23 mouse cellular contexts compared by ENCODE assay signal in genomic region chr19:42562981-42563380, GRCm38 (mm10). TPM values are rescaled to one million over a fixed set of nuclear protein-coding genes. Genes with fewer than 3 reads are reported as not detected.
DNase-seq lines count a peak whose midpoint lies in the region; TF ChIP-seq lines count a peak whose summit lies in the region.
"Had no signal": no experiment of that assay in that cellular context is flagged by ENCODE, and none has a peak within 500 bp of the region (broad histone marks: within the 10 kb centered on the region; RNA-seq: fewer than 3 reads in every experiment).

No protein-coding gene starts in this region.

- TF ChIP-seq POLR2A in liver, adult 2 months (IDR thresholded peaks at IDR 0.05; ENCODE audit: extremely low read depth, insufficient read depth, low read length): no peak
- no peak for TF ChIP-seq POLR2A in testis, adult 2 months (IDR thresholded peaks at IDR 0.05; ENCODE audit: control insufficient read depth, low read depth, low read length)

- WGBS in liver, adult 2 months: 24% methylated on average over 3 of the region's 3 CpGs

- peak overlapping the region; percentile 41 for H3K27ac ChIP-seq in liver, adult 2 months (replicated peaks; ENCODE audit: insufficient read depth, low read depth, low read length)
- no peak overlapping the region for H3K27ac ChIP-seq in testis, adult 2 months (ENCODE audit: control insufficient read depth, insufficient read depth, low read depth, low read length)
- peak overlapping the region; percentile 8; the same call in 1 of the 2 replicates for H3K27ac ChIP-seq in brown adipose tissue, adult 24 weeks (replicated peaks; ENCODE audit: low read depth, low read length)
- H3K27ac ChIP-seq: embryonic facial prominence, embryonic 13.5 days; embryonic facial prominence, embryonic 15.5 days; forebrain, embryonic 10.5 days; forebrain, embryonic 12.5 days had no signal

- DNase-seq in liver, adult 2 months (ENCODE audit: extremely low read depth, low read depth, low spot score): peak; percentile 85
- DNase-seq in liver: no peak
- DNase-seq in testis, postnatal 10 days (ENCODE audit: low spot score): no peak
- no peak for DNase-seq in right cerebral cortex, postnatal 25 days
- DNase-seq in thymus, postnatal 0 days (ENCODE audit: low spot score): no peak
- DNase-seq: adrenal gland, adult 2 months; adrenal gland, postnatal 10 days; adrenal gland, postnatal 25 days; cerebellum, adult 11 months; cerebellum, adult 18-20 months; cerebellum, adult 8-10 months; cerebellum, adult 9-11 months; cerebellum, postnatal 14 days; cerebellum, postnatal 36 days; embryo, embryonic 11 days had no signal

- H3K4me3 ChIP-seq in liver, adult 2 months (ENCODE audit: insufficient read depth, low read depth, low read length): no peak overlapping the region
- peak overlapping the region; percentile 77; the same call in 1 of the 2 replicates for H3K4me3 ChIP-seq in testis, adult 2 months (ENCODE audit: control insufficient read depth, low read depth, low read length)
- no peak overlapping the region for H3K4me3 ChIP-seq in brown adipose tissue, adult 24 weeks (ENCODE audit: insufficient read depth, low read depth, low read length)
- H3K4me3 ChIP-seq: embryonic facial prominence, embryonic 13.5 days; embryonic facial prominence, embryonic 15.5 days; erythroblast, embryonic 14.5 days; forebrain, embryonic 10.5 days; forebrain, embryonic 12.5 days had no signal

- H3K9ac ChIP-seq in liver, adult 2 months (ENCODE audit: low read depth, low read length): no peak overlapping the region
- H3K9ac ChIP-seq: embryonic facial prominence, embryonic 13.5 days; embryonic facial prominence, embryonic 15.5 days; forebrain, embryonic 12.5 days had no signal

- peaks cover 19% of the 10 kb centered on the region for H3K4me1 ChIP-seq in liver, adult 2 months (ENCODE audit: control insufficient read depth, insufficient read depth, low read length)
- H3K4me1 ChIP-seq in testis, adult 2 months (ENCODE audit: control insufficient read depth, insufficient read depth, low read length): no peaks in the 10 kb centered on the region
- peaks cover 13% of the 10 kb centered on the region; the same call in 1 of the 2 replicates for H3K4me1 ChIP-seq in brown adipose tissue, adult 24 weeks (ENCODE audit: control insufficient read depth, insufficient read depth, insufficient read length, low read length)
- H3K4me1 ChIP-seq: embryonic facial prominence, embryonic 13.5 days; embryonic facial prominence, embryonic 15.5 days; forebrain, embryonic 10.5 days; forebrain, embryonic 12.5 days had no signal

- TF ChIP-seq CTCF in liver, adult 2 months (IDR thresholded peaks at IDR 0.05; ENCODE audit: low read depth, low read length): no peak
- no peak for TF ChIP-seq CTCF in testis, adult 2 months (IDR thresholded peaks at IDR 0.05; ENCODE audit: control insufficient read depth, insufficient read depth, insufficient replicate concordance, low read depth, low read length)

- no peaks in the 10 kb centered on the region for H3K27me3 ChIP-seq in liver, adult 2 months (ENCODE audit: control insufficient read depth, insufficient read depth, low read length)
- no peaks in the 10 kb centered on the region for H3K27me3 ChIP-seq in testis, adult 2 months (ENCODE audit: control insufficient read depth, insufficient read depth, low read length)
- H3K27me3 ChIP-seq: embryonic facial prominence, embryonic 13.5 days; embryonic facial prominence, embryonic 15.5 days; forebrain, embryonic 12.5 days had no signal

- H3K36me3 ChIP-seq in liver, adult 2 months (ENCODE audit: control insufficient read depth, insufficient read depth, low read length): no peaks in the 10 kb centered on the region; the same call in 1 of the 2 replicates
- H3K36me3 ChIP-seq in testis, adult 2 months (ENCODE audit: control insufficient read depth, insufficient read depth, low read length): peaks cover 2% of the 10 kb centered on the region; the same call in 1 of the 2 replicates

- H3K79me2 ChIP-seq in liver, adult 2 months (ENCODE audit: control insufficient read depth, insufficient read depth, low read length): peaks cover 17% of the 10 kb centered on the region

RNA-seq across cellular contexts. Expression of gene R3hcc1l, which starts 44.4 kb away (rescaled TPM):
- 11.9 and 14.7 TPM in 2 replicates for total RNA-seq in liver, adult 2 months (2014; rRNA removed)
- polyA plus RNA-seq in liver, adult 2 months (2012; rRNA removed): 2.4 TPM in 2 replicates
- 5.6 and 7.0 TPM in 2 replicates for polyA plus RNA-seq in testis, adult 2 months (2012; rRNA removed)
- polyA plus RNA-seq in brown adipose tissue, adult 24 weeks (2012; ENCODE audit: insufficient read depth, insufficient read length, missing spikeins): 8.4 and 10.4 TPM in 2 replicates
- polyA plus RNA-seq in thymus, postnatal 0 days (2015; fragmentation: Nextera tagmentation; extraction: Ambion mirVana): 24.5 and 26.9 TPM in 2 replicates

RNA-seq across cellular contexts. Expression of gene Loxl4, which starts 49.6 kb away (rescaled TPM):
- 0.74 and 1.1 TPM in 2 replicates for total RNA-seq in liver, adult 2 months (2014; rRNA removed)
- 2.3 and 4.3 TPM in 2 replicates for polyA plus RNA-seq in liver, adult 2 months (2012; rRNA removed)
- 0.25 and 0.47 TPM in 2 replicates for polyA plus RNA-seq in testis, adult 2 months (2012; rRNA removed)
- polyA plus RNA-seq in brown adipose tissue, adult 24 weeks (2012; ENCODE audit: insufficient read depth, insufficient read length, missing spikeins): 0.28 TPM in 1 of 2 replicates, not detected in the other
- 0.43 and 0.68 TPM in 2 replicates for polyA plus RNA-seq in thymus, postnatal 0 days (2015; fragmentation: Nextera tagmentation; extraction: Ambion mirVana)
- total RNA-seq: common myeloid progenitor, adult 5-6 weeks had no signal
- polyA plus RNA-seq: erythroblast, embryonic 14.5 days had no signal
